Mouse (Mus musculus) limb, embryonic 11.5 days (tissue): ENCODE measurements around the gene Skil. TPM values are rescaled to one million over a fixed set of nuclear protein-coding genes. Genes with fewer than 3 reads are reported as not detected.

Experiments
- ATAC-seq: fragments of 200-750 bp; cut with Nextera tagmentation; 2 replicates; pipeline ENCODE4 v1.8.0; 2017; ENCODE audit warnings: low read depth; ENCODE audit not compliant: insufficient number of reproducible peaks, low FRiP score, low TSS enrichment
- DNase-seq: peaks from one replicate; pipeline ENCODE4 v3.0.0-alpha.2; 2015; ENCODE audit warnings: low spot score
- H3K27ac ChIP-seq: fragments of 300-500 bp; sonication (generic); replicated peaks from 2 replicates; pipeline ENCODE4 v1.5.1; 2014; ENCODE audit warnings: low read depth, mild to moderate bottlenecking, low read length
- H3K27me3 ChIP-seq: fragments of 300-500 bp; sonication (generic); 2 replicates; pipeline ENCODE4 v1.6.1; 2014; ENCODE audit warnings: mild to moderate bottlenecking, low read length, mixed read lengths; ENCODE audit not compliant: control insufficient read depth, insufficient read depth
- H3K36me3 ChIP-seq: fragments of 300-500 bp; sonication (generic); 2 replicates; pipeline ENCODE4 v1.6.1; 2014; ENCODE audit warnings: mild to moderate bottlenecking, low read length, moderate library complexity, mixed read lengths; ENCODE audit not compliant: control insufficient read depth, insufficient read depth
- H3K4me1 ChIP-seq: fragments of 300-500 bp; sonication (generic); 2 replicates; pipeline ENCODE4 v1.6.1; 2014; ENCODE audit warnings: low read length, mixed read lengths; ENCODE audit not compliant: control insufficient read depth, insufficient read depth
- H3K4me2 ChIP-seq: fragments of 300-500 bp; sonication (generic); 2 replicates; pipeline ENCODE4 v1.6.1; 2014; ENCODE audit warnings: low read depth, mild to moderate bottlenecking, moderate library complexity; ENCODE audit not compliant: severe bottlenecking
- H3K4me3 ChIP-seq: fragments of 300-500 bp; sonication (generic); 2 replicates; pipeline ENCODE4 v1.5.1; 2014; ENCODE audit warnings: low read depth, low read length
- H3K9ac ChIP-seq: fragments of 300-500 bp; sonication (generic); 2 replicates; pipeline ENCODE4 v1.6.1; 2014; ENCODE audit warnings: mild to moderate bottlenecking, low read length
- H3K9me3 ChIP-seq: fragments of 300-500 bp; sonication (generic); 2 replicates; pipeline ENCODE4 v1.6.1; 2016; ENCODE audit warnings: low read length; ENCODE audit not compliant: control insufficient read depth
- WGBS: fragments of 180-500 bp; shearing (Covaris S2); extraction: QIAGEN DNeasy Blood & Tissue Kit; methylation state at CpG from one replicate; pipeline ENCODE4 v1.1.7; 2014; 5-methylcytosine and 5-hydroxymethylcytosine counted together
- polyA plus RNA-seq: library from polyadenylated mRNA; unstranded; fragments of >200 nt; fragmentation: Nextera tagmentation; extraction: Ambion mirVana; gene quantifications from 2 replicates; pipeline ENCODE4 v1.2.1, GENCODE M21; 2014

Skil gene
- polyA plus RNA-seq, 1 experiment from 2014 or later: 33.5 TPM

- Histone ChIP-seq H3K36me3 (no peaks in the 10 kb centered on the region), H3K9ac (no peak overlapping the region), H3K4me1 (0 out of 2 replicates have a peak, but pooled peaks cover 3% of the 10 kb centered on the region), H3K9me3 (no peaks in the 10 kb centered on the region), H3K4me3 (no peak overlapping the region), H3K27me3 (no peaks in the 10 kb centered on the region), H3K4me2 (no peak overlapping the region), H3K27ac (no peak overlapping the region)
- 68% methylated on average over 7 of the region's 7 CpGs for WGBS
- ATAC-seq (no peak), DNase-seq (no peak)
These were observed 4.9 kb upstream of the Skil start for GRCm38 (mm10) chr3:31089956-31090355.

DNA sequence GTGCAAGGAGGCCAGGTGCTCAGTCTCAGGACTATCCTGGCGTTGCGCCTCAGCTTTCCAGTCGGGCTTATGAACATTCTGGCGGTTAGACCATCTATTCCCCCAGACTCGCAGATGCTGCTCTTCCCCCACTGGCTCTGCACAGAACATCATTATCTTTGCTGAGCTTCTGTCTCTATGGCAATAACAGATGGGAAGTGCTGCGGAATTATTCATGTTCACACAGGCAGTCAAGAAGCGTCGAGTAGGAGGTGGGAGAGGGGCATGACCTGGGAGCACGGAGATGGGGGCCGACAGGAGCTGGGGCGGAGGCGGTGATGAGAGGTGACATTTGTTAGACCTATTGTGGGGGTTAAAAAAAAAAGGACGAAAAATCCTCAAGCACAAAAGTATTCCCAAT is 1.7 kb upstream of the Skil start:
- Histone ChIP-seq H3K27me3 (no peaks in the 10 kb centered on the region), H3K27ac (peak overlapping the region; percentile 95; the same call in 1 of the 2 replicates), H3K4me3 (peak overlapping the region; percentile 99; the same call in 1 of the 2 replicates), H3K4me1 (peaks cover 14% of the 10 kb centered on the region), H3K9ac (peak overlapping the region; percentile 91; the same call in 1 of the 2 replicates), H3K36me3 (no peaks in the 10 kb centered on the region; the same call in 1 of the 2 replicates), H3K9me3 (no peaks in the 10 kb centered on the region), H3K4me2 (peak overlapping the region; percentile 74)
- 3% methylated on average over 13 of the region's 13 CpGs for WGBS
- peak; percentile 55 for DNase-seq
- no peak for ATAC-seq

GRCm38 (mm10) chr3:31093627-31094351 is 1.1 kb upstream of the Skil start:
- H3K4me1 ChIP-seq: peaks cover 14% of the 10 kb centered on the region
- no peaks in the 10 kb centered on the region; the same call in 1 of the 2 replicates for H3K36me3 ChIP-seq
- peak; percentile 45 for ATAC-seq
- peak overlapping the region; percentile 99 for H3K4me3 ChIP-seq
- DNase-seq: peak; percentile 74
- H3K9me3 ChIP-seq: no peaks in the 10 kb centered on the region
- peak overlapping the region; percentile 91 for H3K9ac ChIP-seq
- peak overlapping the region; percentile 95 for H3K27ac ChIP-seq
- under 1% methylated on average over 45 of the region's 58 CpGs for WGBS
- peak overlapping the region; percentile 74 for H3K4me2 ChIP-seq
- H3K27me3 ChIP-seq: no peaks in the 10 kb centered on the region

DNA sequence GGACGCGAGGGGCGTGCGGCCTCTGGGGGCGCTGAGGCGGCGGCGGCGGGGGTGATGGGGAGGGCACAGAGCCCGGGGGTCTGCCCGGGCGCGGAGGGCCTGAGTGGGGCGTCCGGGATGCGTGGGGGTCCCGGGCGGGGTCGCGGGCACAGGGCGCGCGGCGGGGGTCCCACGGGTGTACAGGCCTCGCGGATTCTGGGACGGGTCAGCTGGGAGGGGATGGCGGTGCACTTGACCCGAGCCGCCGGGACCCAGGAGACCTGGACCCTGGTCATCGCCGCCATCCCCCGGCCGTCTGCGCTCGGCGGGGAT is 277 bp downstream of the Skil start:
- Histone ChIP-seq H3K9me3 (no peaks in the 10 kb centered on the region), H3K36me3 (no peaks in the 10 kb centered on the region; the same call in 1 of the 2 replicates), H3K9ac (peak overlapping the region; percentile 91), H3K27me3 (no peaks in the 10 kb centered on the region), H3K27ac (peak overlapping the region; percentile 95), H3K4me2 (peak overlapping the region; percentile 74), H3K4me1 (peaks cover 17% of the 10 kb centered on the region), H3K4me3 (peak overlapping the region; percentile 99)
- peak; percentile 48 for ATAC-seq
- WGBS: 1% methylated on average over 24 of the region's 39 CpGs
- DNase-seq: no peak

DNA sequence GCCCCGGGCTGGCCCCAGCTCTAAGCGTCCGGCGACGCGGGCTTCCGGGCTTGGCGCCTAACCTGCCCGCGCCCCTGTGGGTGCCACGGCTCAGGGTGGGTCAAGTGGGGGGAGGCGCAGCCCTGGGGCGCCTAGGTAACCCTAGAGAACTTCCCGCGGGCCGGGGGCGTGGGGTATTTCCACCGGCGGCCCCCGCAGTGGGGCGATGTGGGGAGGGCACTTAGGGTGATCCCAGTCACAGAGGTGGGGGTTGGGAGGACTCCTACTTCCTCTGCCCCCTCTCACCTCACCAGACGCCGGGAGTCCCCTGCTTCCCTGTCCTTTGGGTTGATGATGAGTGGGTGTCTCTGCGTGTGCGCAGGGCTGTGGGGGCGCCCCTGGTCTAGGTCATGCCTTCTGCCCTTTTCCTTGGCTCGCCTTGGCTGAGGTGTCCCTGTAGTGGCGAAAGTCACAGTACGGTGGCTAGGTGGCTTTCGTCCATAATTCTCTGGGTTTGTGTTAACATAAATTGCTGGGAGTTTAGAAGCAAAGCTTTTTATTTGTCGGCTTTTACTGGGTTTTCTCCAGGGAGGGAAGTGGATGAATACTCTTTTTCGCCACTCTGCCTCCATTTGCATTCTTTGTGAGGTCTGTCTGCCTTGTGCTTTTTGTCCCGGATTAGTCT is 765 bp downstream of the Skil start:
- Histone ChIP-seq H3K9ac (peak overlapping the region; percentile 91), H3K4me3 (peak overlapping the region; percentile 99), H3K27me3 (no peaks in the 10 kb centered on the region), H3K36me3 (no peaks in the 10 kb centered on the region; the same call in 1 of the 2 replicates), H3K27ac (peak overlapping the region; percentile 95), H3K4me2 (peak overlapping the region; percentile 74), H3K4me1 (peaks cover 17% of the 10 kb centered on the region), H3K9me3 (no peaks in the 10 kb centered on the region)
- ATAC-seq (0 out of 2 replicates have a peak, but pooled peaks have one; percentile 2), DNase-seq (peak; percentile 66)
- WGBS: 0% methylated on average over 32 of the region's 33 CpGs

DNA sequence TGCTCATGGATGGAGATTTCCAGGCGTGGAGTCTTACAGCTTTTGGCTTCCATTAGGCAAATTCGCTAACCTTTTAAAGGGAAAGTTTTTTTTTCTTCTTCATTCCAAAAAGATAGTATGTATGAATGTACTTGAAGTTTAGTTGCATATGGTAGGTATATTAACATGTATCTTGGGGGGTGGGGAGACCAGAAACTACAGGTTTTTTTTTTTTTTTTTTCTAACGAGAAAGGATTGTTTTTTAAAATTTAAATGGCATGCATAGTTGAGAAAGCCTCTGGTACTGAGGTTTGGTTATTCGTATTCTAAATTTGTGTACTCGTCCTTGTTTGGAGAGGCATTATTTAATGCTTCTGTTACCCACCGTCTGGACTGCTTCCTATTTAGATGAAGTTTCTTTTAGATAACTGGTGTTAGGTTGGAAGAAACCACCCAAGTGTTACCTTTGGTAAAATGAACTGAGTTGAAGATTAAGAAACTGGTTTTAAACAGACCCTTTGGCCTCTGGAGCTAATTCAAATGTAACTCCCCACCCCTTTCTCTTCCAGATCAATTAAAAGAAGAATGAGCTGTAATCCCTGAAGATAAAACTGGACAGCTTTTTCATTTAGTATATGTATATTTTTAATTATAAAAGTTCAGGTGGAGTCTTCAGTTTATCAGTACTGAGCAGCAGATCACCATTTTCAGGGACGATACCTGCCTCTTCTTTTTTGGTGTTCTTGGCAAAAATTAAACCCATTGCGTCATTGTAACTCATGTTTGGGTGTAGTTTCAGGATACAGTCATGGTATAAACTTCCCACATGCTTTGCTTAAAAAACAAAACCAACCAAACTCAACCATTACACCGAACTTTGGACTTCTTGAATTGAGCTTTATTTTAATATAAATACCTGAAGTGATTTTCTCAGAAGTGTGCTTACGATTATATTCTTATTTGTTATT is 1.6 kb downstream of the Skil start:
- Histone ChIP-seq H3K27ac (peak overlapping the region; percentile 95), H3K9me3 (no peaks in the 10 kb centered on the region), H3K4me2 (peak overlapping the region; percentile 74), H3K9ac (peak overlapping the region; percentile 91), H3K4me3 (peak overlapping the region; percentile 99), H3K27me3 (no peaks in the 10 kb centered on the region), H3K4me1 (peaks cover 17% of the 10 kb centered on the region), H3K36me3 (no peaks in the 10 kb centered on the region; the same call in 1 of the 2 replicates)
- WGBS: 41% methylated on average over 10 of the region's 10 CpGs
- DNase-seq: no peak
- no peak for ATAC-seq

DNA sequence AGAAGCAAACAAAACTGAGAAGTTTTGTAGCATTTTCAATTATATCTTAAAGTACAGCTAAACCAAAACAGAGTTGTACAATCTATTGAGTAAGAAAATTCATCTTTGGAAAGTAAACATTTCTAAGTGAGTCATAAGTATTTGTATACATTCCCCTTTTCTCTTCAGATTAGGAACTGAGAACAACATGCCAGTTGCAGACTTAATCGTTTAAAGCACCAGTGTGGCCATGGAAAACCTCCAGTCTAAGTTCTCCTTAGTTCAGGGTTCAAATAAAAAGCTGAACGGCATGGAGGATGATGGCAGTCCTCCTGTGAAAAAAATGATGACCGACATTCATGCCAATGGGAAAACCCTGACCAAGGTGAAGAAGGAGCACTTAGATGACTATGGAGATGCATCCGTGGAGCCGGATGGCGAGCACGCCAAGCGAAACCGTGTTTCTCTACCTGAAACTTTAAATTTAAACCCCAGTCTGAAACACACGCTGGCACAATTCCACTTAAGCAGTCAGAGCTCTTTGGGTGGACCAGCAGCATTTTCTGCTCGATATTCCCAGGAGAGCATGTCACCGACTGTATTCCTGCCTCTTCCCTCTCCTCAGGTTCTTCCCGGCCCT is 2.4 kb downstream of the Skil start:
- WGBS: 89% methylated on average over 13 of the region's 13 CpGs
- ATAC-seq: no peak
- peaks cover 17% of the 10 kb centered on the region for H3K4me1 ChIP-seq
- no peaks in the 10 kb centered on the region for H3K9me3 ChIP-seq
- no peak overlapping the region for H3K27ac ChIP-seq
- no peak for DNase-seq
- no peaks in the 10 kb centered on the region; the same call in 1 of the 2 replicates for H3K36me3 ChIP-seq
- no peak overlapping the region for H3K4me3 ChIP-seq
- H3K4me2 ChIP-seq: no peak overlapping the region
- no peak overlapping the region for H3K9ac ChIP-seq
- H3K27me3 ChIP-seq: no peaks in the 10 kb centered on the region
